In the genomic region with DNA sequence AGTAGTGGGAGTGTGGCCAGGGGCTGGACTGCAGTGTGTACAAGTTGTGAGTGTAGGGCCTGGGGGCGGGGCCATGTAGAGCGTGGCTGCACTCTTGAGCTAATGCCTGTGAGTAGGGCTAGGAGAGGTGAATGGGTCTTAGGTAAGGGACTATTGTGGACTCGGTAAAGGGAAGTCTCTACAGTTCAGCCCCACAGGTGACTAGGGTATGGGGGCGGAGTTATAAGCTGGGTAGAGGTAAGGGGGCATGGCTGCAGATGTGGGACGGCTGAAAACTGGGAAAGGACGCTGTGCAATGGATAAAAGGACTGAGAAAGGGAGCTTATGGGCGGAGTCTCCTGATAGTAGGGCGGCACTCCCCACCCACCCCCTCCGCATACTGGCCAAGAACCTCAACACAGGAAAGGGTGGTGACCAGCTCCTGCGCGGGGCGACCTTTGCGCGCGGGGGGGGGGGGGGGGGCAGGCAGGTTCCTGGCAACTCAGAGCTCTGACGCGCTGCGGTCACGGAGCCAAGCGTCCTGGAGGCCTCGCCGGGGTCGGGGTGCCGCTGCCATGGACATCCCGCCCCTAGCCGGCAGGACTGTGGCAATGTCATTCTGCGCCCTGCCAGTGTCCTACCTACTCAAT, we compare ENCODE assay signal across 8 mouse cellular contexts. TPM values are rescaled to one million over a fixed set of nuclear protein-coding genes. Genes with fewer than 3 reads are reported as not detected.
DNase-seq lines count a peak whose midpoint lies in the region; ATAC-seq and TF ChIP-seq lines count a peak whose summit lies in the region.

A gene (plus strand): TSS at position 484 of the 629 bp plus-strand sequence.

- no peaks in the 10 kb centered on the region for H3K79me2 ChIP-seq in heart, adult 2 months (replicated peaks; ENCODE audit: control insufficient read depth, insufficient read depth, low read length)

- TF ChIP-seq POLR2A in ES-Bruce4 (IDR thresholded peaks at IDR 0.05; ENCODE audit: insufficient read depth, low read length), result no peak
- no peak for TF ChIP-seq POLR2A in heart, adult 2 months (IDR thresholded peaks at IDR 0.05; ENCODE audit: insufficient read depth, low read depth, low read length)
- TF ChIP-seq POLR2A in olfactory bulb, adult 2 months (IDR thresholded peaks at IDR 0.05; ENCODE audit: insufficient read depth, low read depth, low read length), result no peak

- intact Hi-C loops in heart, adult 2 months (cut with DNase I), result no loop called here
- intact Hi-C loops in left cerebral cortex, postnatal 36 days (cut with DNase I), result no loop called here

- peak within 1 kb of the TSS; percentile 71 for H3K4me2 ChIP-seq in intestine, postnatal 0 days (replicated peaks; ENCODE audit: low read depth)
- peak within 1 kb of the TSS; percentile 57 for H3K4me2 ChIP-seq in liver, embryonic 16.5 days (ENCODE audit: low read depth, low read length)

- peak; percentile 80 for ATAC-seq in intestine, postnatal 0 days
- peak; percentile 79 for ATAC-seq in liver, embryonic 16.5 days (ENCODE audit: low read depth)

- TF ChIP-seq CTCF in ES-Bruce4 (IDR thresholded peaks at IDR 0.05; ENCODE audit: low read depth, low read length), result no peak
- no peak for TF ChIP-seq CTCF in heart, adult 2 months (IDR thresholded peaks at IDR 0.05)
- no peak for TF ChIP-seq CTCF in intestine, postnatal 0 days (IDR thresholded peaks at IDR 0.05; ENCODE audit: low read depth)
- TF ChIP-seq CTCF in olfactory bulb, adult 2 months (IDR thresholded peaks at IDR 0.05; ENCODE audit: insufficient read depth, low read depth, low read length), result no peak

- H3K9ac ChIP-seq in ES-Bruce4 (ENCODE audit: low read depth, poor library complexity, severe bottlenecking), result no peak within 1 kb of the TSS
- H3K9ac ChIP-seq in heart, adult 2 months (ENCODE audit: low read depth, low read length), result peak within 1 kb of the TSS; percentile 67
- peak within 1 kb of the TSS; percentile 58 for H3K9ac ChIP-seq in intestine, postnatal 0 days (ENCODE audit: low read depth, low read length)
- H3K9ac ChIP-seq in liver, embryonic 16.5 days (ENCODE audit: low read depth, low read length), result no peak within 1 kb of the TSS

- H3K9me3 ChIP-seq in ES-Bruce4 (replicated peaks; ENCODE audit: control insufficient read depth, insufficient read depth, low read length, poor library complexity, severe bottlenecking), result no peaks in the 10 kb centered on the region
- H3K9me3 ChIP-seq in intestine, postnatal 0 days (ENCODE audit: control insufficient read depth), result no peaks in the 10 kb centered on the region
- H3K9me3 ChIP-seq in liver, embryonic 16.5 days (replicated peaks; ENCODE audit: control insufficient read depth, low read length), result no peaks in the 10 kb centered on the region

- 9% methylated on average over 23 of the region's 27 CpGs for WGBS in heart, adult 2 months
- 7% methylated on average over 17 of the region's 27 CpGs for WGBS in intestine, postnatal 0 days
- WGBS in liver, embryonic 16.5 days (ENCODE audit: insufficient replicate concordance), result 12% methylated on average over 24 of the region's 27 CpGs
- 21% methylated on average over 24 of the region's 27 CpGs for WGBS in olfactory bulb, adult 2 months

- no peaks in the 10 kb centered on the region for H3K4me1 ChIP-seq in ES-Bruce4 (ENCODE audit: control insufficient read depth, insufficient read depth, low read length)
- H3K4me1 ChIP-seq in heart, adult 2 months (ENCODE audit: control insufficient read depth, insufficient read depth, low read length), result peaks cover 2% of the 10 kb centered on the region; the same call in 1 of the 2 replicates
- H3K4me1 ChIP-seq in intestine, postnatal 0 days (replicated peaks; ENCODE audit: control insufficient read depth, insufficient read depth, low read length), result no peaks in the 10 kb centered on the region
- H3K4me1 ChIP-seq in liver, embryonic 16.5 days (ENCODE audit: control insufficient read depth, low read depth, low read length), result peaks cover 13% of the 10 kb centered on the region
- H3K4me1 ChIP-seq in olfactory bulb, adult 2 months (ENCODE audit: control insufficient read depth, insufficient read depth, low read length), result peaks cover 3% of the 10 kb centered on the region; the same call in 1 of the 2 replicates

- peaks cover 13% of the 10 kb centered on the region for H3K36me3 ChIP-seq in ES-Bruce4 (ENCODE audit: control insufficient read depth, insufficient read depth, low read length, poor library complexity, severe bottlenecking)
- no peaks in the 10 kb centered on the region for H3K36me3 ChIP-seq in heart, adult 2 months (ENCODE audit: control insufficient read depth, insufficient read depth, low read length)
- H3K36me3 ChIP-seq in intestine, postnatal 0 days (ENCODE audit: control insufficient read depth, insufficient read depth), result peaks cover 50% of the 10 kb centered on the region
- peaks cover 7% of the 10 kb centered on the region; the same call in 1 of the 2 replicates for H3K36me3 ChIP-seq in liver, embryonic 16.5 days (ENCODE audit: control insufficient read depth, insufficient read depth)

- peak within 1 kb of the TSS; percentile 41 for H3K4me3 ChIP-seq in ES-Bruce4 (ENCODE audit: low read depth, low read length)
- H3K4me3 ChIP-seq in heart, adult 2 months, result peak within 1 kb of the TSS; percentile 34
- H3K4me3 ChIP-seq in intestine, postnatal 0 days (ENCODE audit: low read depth, low read length), result peak within 1 kb of the TSS; percentile 38
- peak within 1 kb of the TSS; percentile 40 for H3K4me3 ChIP-seq in liver, embryonic 16.5 days (ENCODE audit: low read depth, low read length)
- no peak within 1 kb of the TSS for H3K4me3 ChIP-seq in olfactory bulb, adult 2 months (ENCODE audit: insufficient read depth, low read depth, low read length)

- no peaks in the 10 kb centered on the region for H3K27me3 ChIP-seq in ES-Bruce4 (ENCODE audit: control insufficient read depth, insufficient read depth, low read length, poor library complexity, severe bottlenecking)
- H3K27me3 ChIP-seq in heart, adult 2 months (ENCODE audit: control insufficient read depth, insufficient read depth, low read length), result no peaks in the 10 kb centered on the region
- H3K27me3 ChIP-seq in intestine, postnatal 0 days (replicated peaks; ENCODE audit: control insufficient read depth, insufficient read depth, low read length), result no peaks in the 10 kb centered on the region
- no peaks in the 10 kb centered on the region for H3K27me3 ChIP-seq in liver, embryonic 16.5 days (ENCODE audit: control insufficient read depth, insufficient read depth, low read depth, low read length)

- peak; percentile 21 for DNase-seq in c-Kit-positive CD71-positive TER-119-positive erythroid progenitor cells, embryonic 14.5 days (ENCODE audit: low spot score)
- DNase-seq in heart, adult 2 months, result peak; percentile 61 to 71
- DNase-seq in frontal cortex, postnatal 10 days (ENCODE audit: low spot score in 2 of 2), result no peak
- DNase-seq in left cerebral cortex, postnatal 36 days (ENCODE audit: low spot score in 2 of 2), result no peak

- no peak within 1 kb of the TSS for H3K27ac ChIP-seq in ES-Bruce4 (ENCODE audit: insufficient read depth, low read length)
- H3K27ac ChIP-seq in heart, adult 2 months, result peak within 1 kb of the TSS; percentile 32; the same call in 1 of the 2 replicates
- H3K27ac ChIP-seq in intestine, postnatal 0 days (ENCODE audit: low read depth, low read length), result peak within 1 kb of the TSS; percentile 93
- H3K27ac ChIP-seq in liver, embryonic 16.5 days (ENCODE audit: low read length), result peak within 1 kb of the TSS; percentile 12; the same call in 1 of the 2 replicates
- no peak within 1 kb of the TSS for H3K27ac ChIP-seq in olfactory bulb, adult 2 months (ENCODE audit: insufficient read depth, low read depth, low read length)

- TF ChIP-seq EP300 in ES-Bruce4 (IDR thresholded peaks at IDR 0.05; ENCODE audit: insufficient read depth, low read depth, low read length), result no peak
- TF ChIP-seq EP300 in heart, adult 2 months (IDR thresholded peaks at IDR 0.05; ENCODE audit: insufficient read depth, low read depth, low read length), result no peak

RNA-seq across cellular contexts. Expression of the gene that starts here (rescaled TPM):
- 0.99 and 1.4 TPM in 2 replicates for polyA plus RNA-seq in ES-Bruce4 (2011; ENCODE audit: insufficient read depth, insufficient read length, low read depth, missing spikeins)
- total RNA-seq in heart, adult 2 months (2021), result under 1 TPM; 0.64 to 0.94 TPM
- polyA plus RNA-seq in heart, adult 2 months (2012; rRNA removed), result 2.7 and 3.1 TPM in 2 replicates
- 305 and 315 TPM in 2 replicates for polyA plus RNA-seq in intestine, postnatal 0 days (2015; fragmentation: Nextera tagmentation; extraction: Ambion mirVana)
- polyA plus RNA-seq in liver, embryonic 16.5 days (2015; fragmentation: Nextera tagmentation; extraction: Ambion mirVana), result 1.8 and 3.0 TPM in 2 replicates
- not detected in 2 replicates for polyA plus RNA-seq in olfactory bulb, adult 2 months (2012; ENCODE audit: insufficient read depth, insufficient read length, low replicate concordance, missing spikeins)
- 1 to 10 TPM; 1.5 TPM for total RNA-seq in left cerebral cortex, postnatal 36 days (2021)

Comparison
In these comparisons a context has a peak if more than half of its experiments do, and no peak if none do; other contexts are left out.
1. H3K27ac ChIP-seq: peak in heart, adult 2 months (single experiment), intestine, postnatal 0 days (single experiment) and liver, embryonic 16.5 days (single experiment); none in ES-Bruce4 (single experiment) and olfactory bulb, adult 2 months (single experiment).
2. H3K9ac ChIP-seq: peak in heart, adult 2 months (single experiment) and intestine, postnatal 0 days (single experiment); none in ES-Bruce4 (single experiment) and liver, embryonic 16.5 days (single experiment).
3. DNase-seq: peak in c-Kit-positive CD71-positive TER-119-positive erythroid progenitor cells, embryonic 14.5 days (single experiment) and heart, adult 2 months (2 of 2); none in frontal cortex, postnatal 10 days (0 of 2) and left cerebral cortex, postnatal 36 days (0 of 2).